Mouse (Mus musculus) embryonic facial prominence, embryonic 13.5 days (tissue): ENCODE measurements around the gene Crip2. TPM values are rescaled to one million over a fixed set of nuclear protein-coding genes. Genes with fewer than 3 reads are reported as not detected.

Source experiments
- ATAC-seq: fragments of 200-750 bp; cut with Nextera tagmentation; 2 replicates; pipeline ENCODE4 v1.8.0; 2017; ENCODE audit warnings: low read depth; ENCODE audit not compliant: insufficient number of reproducible peaks, insufficient read depth, low FRiP score, low TSS enrichment
- H3K27ac ChIP-seq: fragments of 300-500 bp; sonication (generic); 2 replicates; pipeline ENCODE4 v1.5.1; 2015; ENCODE audit warnings: moderate library complexity, mild to moderate bottlenecking, inconsistent platforms
- H3K27me3 ChIP-seq: fragments of 300-500 bp; sonication (generic); 2 replicates; pipeline ENCODE4 v1.6.1; 2015; ENCODE audit warnings: mild to moderate bottlenecking, inconsistent platforms
- H3K36me3 ChIP-seq: fragments of 300-500 bp; sonication (generic); 2 replicates; pipeline ENCODE4 v1.6.1; 2015; ENCODE audit warnings: mild to moderate bottlenecking, inconsistent platforms
- H3K4me1 ChIP-seq: fragments of 300-500 bp; sonication (generic); 2 replicates; pipeline ENCODE4 v1.6.1; 2015; ENCODE audit warnings: inconsistent platforms
- H3K4me2 ChIP-seq: fragments of 300-500 bp; sonication (generic); 2 replicates; pipeline ENCODE4 v1.6.1; 2015; ENCODE audit warnings: moderate library complexity, mild to moderate bottlenecking, inconsistent platforms
- H3K4me3 ChIP-seq: fragments of 300-500 bp; sonication (generic); 2 replicates; pipeline ENCODE4 v1.5.1; 2015; ENCODE audit warnings: mild to moderate bottlenecking, inconsistent platforms
- H3K9ac ChIP-seq: fragments of 300-500 bp; sonication (generic); 2 replicates; pipeline ENCODE4 v1.6.1; 2015; ENCODE audit warnings: mild to moderate bottlenecking, inconsistent platforms
- H3K9me3 ChIP-seq: fragments of 300-500 bp; sonication (generic); 2 replicates; pipeline ENCODE4 v1.6.1; 2016; ENCODE audit warnings: inconsistent platforms
- WGBS: fragments of 180-500 bp; shearing (Covaris S2); methylation state at CpG from one replicate; pipeline ENCODE4 v1.1.7; 2015; ENCODE audit warnings: mixed read lengths; 5-methylcytosine and 5-hydroxymethylcytosine counted together
- polyA plus RNA-seq: library from polyadenylated mRNA; unstranded; fragments of >200 nt; fragmentation: Nextera tagmentation; extraction: Ambion mirVana; gene quantifications from 2 replicates; pipeline ENCODE4 v1.2.1, GENCODE M21; 2015

The Crip2 gene
- polyA plus RNA-seq, 1 experiment from 2014 or later, result 63.4 TPM

DNA sequence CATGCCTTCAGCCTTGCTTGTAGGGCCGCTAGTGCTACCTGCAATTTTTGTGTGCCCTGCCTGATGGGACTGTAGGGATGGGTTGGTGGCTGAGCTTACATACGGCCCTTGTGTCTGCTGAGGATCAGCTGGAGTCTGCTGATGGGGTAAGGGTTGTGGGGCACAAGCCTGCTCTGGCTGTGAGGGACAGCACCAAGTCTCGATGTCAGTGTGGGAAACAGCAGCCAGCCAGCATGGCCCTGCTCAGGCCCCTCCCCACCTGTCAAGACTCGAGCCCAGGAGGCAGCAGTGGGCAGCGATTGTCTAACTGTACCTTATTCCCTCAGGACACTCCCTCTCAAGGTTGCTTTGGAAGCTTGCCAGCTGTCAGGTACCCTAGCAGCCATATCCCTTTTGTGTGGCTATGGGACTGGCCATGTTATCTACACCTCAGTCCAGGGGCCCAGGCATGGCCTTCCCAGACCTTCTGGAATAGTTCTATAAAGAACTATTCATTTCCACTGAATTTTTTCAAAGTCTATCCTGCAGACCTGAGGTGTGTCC, 6.1 kb upstream of the Crip2 start:
- Histone ChIP-seq H3K27ac (no peak overlapping the region), H3K4me3 (no peak overlapping the region), H3K9ac (no peak overlapping the region), H3K4me1 (peaks cover 8% of the 10 kb centered on the region), H3K9me3 (no peaks in the 10 kb centered on the region), H3K36me3 (peaks cover 100% of the 10 kb centered on the region), H3K27me3 (no peaks in the 10 kb centered on the region), H3K4me2 (no peak overlapping the region)
- WGBS, result 74% methylated on average over 5 of the region's 5 CpGs
- no peak for ATAC-seq

DNA sequence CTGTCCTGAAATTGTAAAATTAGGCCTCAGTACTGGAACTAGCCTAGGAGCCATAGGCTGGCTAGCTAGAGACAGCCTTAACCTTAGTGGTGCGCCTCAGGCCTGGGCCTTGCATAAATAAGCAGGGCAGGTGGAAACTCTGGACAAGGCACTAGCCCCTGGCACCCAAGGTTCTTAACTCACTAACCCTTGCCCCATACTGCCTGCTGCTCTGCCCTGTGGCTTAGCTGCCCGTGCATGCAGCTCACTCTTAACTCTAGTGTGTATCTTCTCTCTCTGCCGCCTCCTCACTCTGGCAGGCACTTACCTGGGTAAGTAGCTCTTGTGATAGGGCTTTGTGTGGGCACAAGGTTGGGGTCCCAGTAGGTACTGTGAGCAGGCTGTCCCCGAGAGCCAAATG, 5.5 kb upstream of the Crip2 start:
- no peak for ATAC-seq
- Histone ChIP-seq H3K9ac (no peak overlapping the region), H3K4me1 (peaks cover 14% of the 10 kb centered on the region), H3K27ac (no peak overlapping the region), H3K4me3 (no peak overlapping the region), H3K9me3 (no peaks in the 10 kb centered on the region), H3K36me3 (peaks cover 94% of the 10 kb centered on the region), H3K4me2 (no peak overlapping the region), H3K27me3 (no peaks in the 10 kb centered on the region)
- WGBS, result 89% methylated on average over 4 of the region's 4 CpGs

DNA sequence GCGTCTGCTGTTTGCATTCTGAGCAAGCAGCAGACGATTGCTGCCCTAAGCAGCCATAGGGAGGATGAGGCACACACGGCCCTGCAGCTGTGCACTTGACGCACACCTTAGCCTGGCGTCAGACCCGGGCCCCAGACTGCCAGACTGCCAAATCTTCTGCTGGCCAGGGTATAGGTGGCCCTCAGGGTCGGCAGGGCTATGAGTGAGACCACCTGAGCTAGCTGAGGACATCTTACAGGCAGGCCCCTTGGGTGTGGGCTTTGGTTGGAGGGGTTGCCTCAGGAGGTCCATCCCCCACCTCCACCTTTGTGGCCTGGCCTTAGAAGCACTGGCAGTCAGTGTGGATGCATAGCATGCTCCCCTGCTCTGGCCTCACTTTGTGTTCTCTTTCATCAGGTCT, 4.6 kb upstream of the Crip2 start:
- no peak overlapping the region for H3K4me3 ChIP-seq
- no peaks in the 10 kb centered on the region for H3K9me3 ChIP-seq
- ATAC-seq, result no peak
- H3K4me1 ChIP-seq, result peaks cover 19% of the 10 kb centered on the region
- H3K27me3 ChIP-seq, result peaks cover 6% of the 10 kb centered on the region
- H3K27ac ChIP-seq, result no peak overlapping the region
- no peak overlapping the region for H3K4me2 ChIP-seq
- peaks cover 86% of the 10 kb centered on the region for H3K36me3 ChIP-seq
- H3K9ac ChIP-seq, result no peak overlapping the region
- 91% methylated on average over 7 of the region's 7 CpGs for WGBS

DNA sequence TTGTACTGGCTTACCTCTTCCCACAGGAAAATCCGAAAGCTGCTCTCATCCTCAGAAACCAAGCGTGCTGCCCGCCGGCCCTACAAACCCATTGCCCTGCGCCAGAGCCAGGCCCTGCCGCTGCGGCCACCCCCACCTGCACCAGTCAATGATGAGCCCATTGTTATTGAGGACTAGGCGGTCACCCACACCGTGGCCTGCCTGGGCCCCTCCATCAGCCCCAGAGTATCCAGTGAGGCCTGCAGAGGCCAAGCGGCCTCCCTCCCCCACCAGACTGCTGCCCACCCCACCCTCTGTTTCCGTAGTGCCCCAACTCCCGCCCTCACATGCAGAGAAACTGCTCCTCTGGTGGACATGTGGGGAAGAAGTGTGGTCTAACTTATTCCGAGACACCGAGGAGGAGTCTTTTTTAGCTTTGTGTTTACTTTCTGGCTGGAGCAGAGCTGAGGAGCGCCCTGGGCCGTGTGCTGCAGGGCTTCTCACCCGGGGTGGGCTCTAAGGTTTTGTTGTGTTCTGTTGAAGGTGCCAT, 3.5 kb upstream of the Crip2 start:
- no peak overlapping the region for H3K9ac ChIP-seq
- no peak overlapping the region for H3K27ac ChIP-seq
- H3K4me3 ChIP-seq, result no peak overlapping the region
- peaks cover 28% of the 10 kb centered on the region for H3K4me1 ChIP-seq
- WGBS, result 86% methylated on average over 17 of the region's 17 CpGs
- H3K27me3 ChIP-seq, result peaks cover 18% of the 10 kb centered on the region
- peaks cover 74% of the 10 kb centered on the region for H3K36me3 ChIP-seq
- no peaks in the 10 kb centered on the region for H3K9me3 ChIP-seq
- no peak overlapping the region for H3K4me2 ChIP-seq
- no peak for ATAC-seq

DNA sequence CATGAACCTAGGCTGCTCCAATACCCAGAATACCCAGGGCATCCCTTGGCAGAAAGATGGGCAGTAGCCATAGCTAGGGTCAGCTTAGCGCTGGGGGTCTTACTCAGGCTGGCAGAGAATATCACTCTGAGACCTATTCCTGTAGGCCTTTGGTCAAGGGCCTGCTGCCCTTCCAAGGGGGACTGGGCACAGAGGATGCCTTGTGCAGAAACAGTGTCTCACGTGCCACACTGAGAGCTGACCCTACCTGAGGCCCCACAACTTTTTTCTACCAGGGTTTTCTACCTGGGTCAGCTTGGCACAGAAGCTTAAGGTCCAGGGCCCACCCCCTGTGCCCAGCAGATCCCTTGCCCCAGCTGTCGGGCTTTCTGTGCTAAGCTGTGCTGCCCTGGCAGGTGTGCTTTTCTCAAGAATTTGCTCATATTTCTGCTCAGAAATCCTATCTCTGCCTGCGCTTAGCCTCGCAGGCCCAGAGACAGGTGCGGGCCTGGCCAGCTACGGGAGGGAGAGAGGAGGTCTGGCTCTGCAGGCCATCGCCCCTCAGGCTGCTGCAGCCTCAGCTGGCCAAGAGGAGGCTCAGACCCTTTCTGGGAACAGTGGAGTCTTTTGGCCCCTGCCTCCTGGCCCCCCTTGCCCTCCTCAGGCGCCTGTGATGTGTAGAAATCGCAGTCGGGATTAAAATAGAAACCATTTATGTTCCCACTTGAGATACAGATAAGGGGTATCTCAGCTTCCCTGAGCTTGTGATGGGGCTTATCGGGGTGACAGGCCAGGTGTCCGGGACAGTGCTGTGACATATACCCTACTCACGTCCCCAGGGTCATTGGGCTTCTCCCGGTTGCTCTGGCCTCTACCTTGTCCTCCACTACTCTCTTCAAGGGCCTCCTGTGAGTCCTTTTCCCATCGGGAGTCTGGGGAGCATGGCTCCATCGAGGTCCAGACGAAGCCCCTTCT, 2.5 kb upstream of the Crip2 start:
- Histone ChIP-seq H3K9ac (no peak overlapping the region), H3K27me3 (peaks cover 27% of the 10 kb centered on the region), H3K4me1 (peaks cover 38% of the 10 kb centered on the region), H3K27ac (no peak overlapping the region), H3K4me3 (no peak overlapping the region), H3K4me2 (no peak overlapping the region), H3K9me3 (no peaks in the 10 kb centered on the region), H3K36me3 (peaks cover 64% of the 10 kb centered on the region)
- ATAC-seq, result no peak
- 83% methylated on average over 18 of the region's 18 CpGs for WGBS

DNA sequence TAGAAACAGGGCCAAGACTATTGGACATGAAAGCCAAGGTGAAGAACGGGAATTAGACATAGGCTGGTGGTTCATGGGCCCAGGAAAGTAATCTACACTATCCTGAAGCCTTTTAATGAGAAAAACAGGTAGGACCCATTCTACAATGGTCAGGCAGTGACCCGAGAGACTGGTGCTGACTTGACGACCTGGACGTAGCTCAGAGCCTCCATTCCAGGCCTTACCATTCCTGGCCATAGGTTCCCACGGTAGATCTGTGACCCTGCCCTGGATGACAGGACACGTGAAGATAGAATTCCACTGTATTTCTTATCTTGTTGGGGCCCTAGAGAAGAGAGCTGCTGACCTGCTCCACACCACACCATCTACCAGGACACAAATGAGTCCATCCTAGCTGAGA, 1.7 kb upstream of the Crip2 start:
- Histone ChIP-seq H3K27ac (no peak overlapping the region), H3K4me1 (peaks cover 44% of the 10 kb centered on the region), H3K4me2 (no peak overlapping the region), H3K9ac (no peak overlapping the region), H3K9me3 (no peaks in the 10 kb centered on the region), H3K4me3 (no peak overlapping the region), H3K36me3 (peaks cover 57% of the 10 kb centered on the region), H3K27me3 (peaks cover 35% of the 10 kb centered on the region)
- no peak for ATAC-seq
- WGBS, result 70% methylated on average over 6 of the region's 6 CpGs

DNA sequence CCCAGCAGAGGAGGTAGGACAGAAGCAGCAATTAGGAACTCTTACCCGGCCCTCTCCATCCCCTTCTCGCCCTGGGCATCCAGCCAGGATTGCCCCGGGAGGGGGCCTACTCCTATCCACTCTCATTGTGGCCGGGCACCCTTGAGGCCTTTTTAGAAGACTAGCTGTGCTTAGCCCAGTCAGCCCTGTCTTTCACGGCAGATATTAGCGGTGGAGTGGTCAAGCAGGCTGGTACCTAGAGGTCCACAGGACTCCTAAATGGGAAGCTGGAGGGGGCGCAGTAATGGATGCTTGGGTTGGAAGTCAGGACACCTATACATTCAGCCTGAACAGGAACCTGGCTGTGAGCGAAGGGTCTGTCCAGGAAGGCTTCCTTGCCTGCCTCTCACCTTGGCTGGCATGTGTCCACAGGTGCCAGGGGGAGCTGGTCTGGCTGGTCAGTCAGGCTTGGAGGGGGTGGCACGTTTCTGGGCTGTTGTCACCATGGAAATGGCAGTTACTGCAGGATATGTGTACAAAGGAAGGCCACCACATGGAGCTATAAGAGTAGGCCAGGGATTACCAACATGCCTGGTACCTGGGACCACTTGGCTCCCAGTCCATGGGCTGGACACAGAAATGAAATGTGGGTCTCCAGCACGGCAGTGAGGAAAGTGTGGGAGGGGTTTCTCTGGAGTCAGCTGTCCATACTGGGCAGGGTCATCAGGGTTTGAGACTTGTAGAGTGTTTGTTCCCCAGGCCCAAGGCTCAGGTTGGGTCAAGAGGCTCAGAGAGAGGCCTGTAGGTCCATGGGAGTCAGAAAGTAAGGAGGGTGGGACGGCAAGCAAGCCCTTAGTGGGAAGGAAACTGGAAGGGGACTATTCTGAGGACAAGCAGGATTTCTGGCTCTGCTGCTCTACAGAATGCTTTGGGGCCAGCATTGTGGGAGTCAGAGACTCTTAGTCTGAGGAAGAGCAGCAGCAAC, 853 bp upstream of the Crip2 start:
- Histone ChIP-seq H3K4me1 (peaks cover 44% of the 10 kb centered on the region), H3K27me3 (peaks cover 40% of the 10 kb centered on the region), H3K36me3 (peaks cover 48% of the 10 kb centered on the region), H3K9ac (peak overlapping the region; percentile 63), H3K4me3 (peak overlapping the region; percentile 53), H3K27ac (peak overlapping the region; percentile 48), H3K9me3 (no peaks in the 10 kb centered on the region), H3K4me2 (peak overlapping the region; percentile 80)
- WGBS, result 44% methylated on average over 11 of the region's 11 CpGs
- no peak for ATAC-seq

DNA sequence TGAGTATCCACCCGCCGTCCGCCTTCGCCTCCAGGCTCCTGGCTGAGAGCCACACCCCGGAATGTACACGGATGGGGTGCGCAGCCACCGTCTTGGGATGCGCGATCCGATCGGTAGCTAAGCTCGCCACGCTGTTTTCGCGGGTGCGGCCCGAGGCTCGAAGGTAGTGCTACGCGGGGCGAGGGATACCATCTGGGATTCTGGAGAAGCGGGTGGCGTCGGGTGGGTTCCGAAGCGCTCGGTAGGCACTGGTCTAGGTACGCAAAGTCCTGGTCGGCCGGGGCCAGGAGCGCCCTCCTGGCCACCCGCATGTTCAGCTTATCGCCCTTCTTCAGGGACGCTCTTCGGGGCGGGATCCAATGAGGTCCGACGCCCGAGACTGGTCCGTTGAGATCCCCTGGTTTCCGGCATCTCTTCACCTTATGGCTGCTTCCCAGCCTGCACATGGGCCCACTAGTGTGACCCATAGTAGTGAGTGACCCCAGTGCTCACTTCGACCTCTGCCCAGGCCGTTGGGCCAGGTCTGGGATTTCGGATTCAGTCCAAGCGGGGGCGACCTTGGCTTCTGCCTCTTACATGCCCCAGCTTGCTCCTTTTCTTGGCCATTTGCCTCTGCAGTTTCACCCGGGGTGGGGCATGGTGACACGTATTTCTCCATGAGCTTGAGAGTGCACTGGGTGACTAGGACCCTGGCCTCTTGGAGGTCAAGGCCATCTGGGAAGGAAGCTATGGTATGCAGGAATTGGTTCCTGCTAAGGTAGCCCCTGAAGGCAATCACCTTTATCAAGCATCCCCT, 778 bp downstream of the Crip2 start:
- peaks cover 51% of the 10 kb centered on the region for H3K27me3 ChIP-seq
- H3K4me1 ChIP-seq, result peaks cover 44% of the 10 kb centered on the region
- no peak overlapping the region for H3K27ac ChIP-seq
- WGBS, result 4% methylated on average over 49 of the region's 49 CpGs
- H3K4me2 ChIP-seq, result peak overlapping the region; percentile 80
- no peak for ATAC-seq
- peaks cover 31% of the 10 kb centered on the region for H3K36me3 ChIP-seq
- H3K4me3 ChIP-seq, result peak overlapping the region; percentile 53
- peak overlapping the region; percentile 63 for H3K9ac ChIP-seq
- no peaks in the 10 kb centered on the region for H3K9me3 ChIP-seq

DNA sequence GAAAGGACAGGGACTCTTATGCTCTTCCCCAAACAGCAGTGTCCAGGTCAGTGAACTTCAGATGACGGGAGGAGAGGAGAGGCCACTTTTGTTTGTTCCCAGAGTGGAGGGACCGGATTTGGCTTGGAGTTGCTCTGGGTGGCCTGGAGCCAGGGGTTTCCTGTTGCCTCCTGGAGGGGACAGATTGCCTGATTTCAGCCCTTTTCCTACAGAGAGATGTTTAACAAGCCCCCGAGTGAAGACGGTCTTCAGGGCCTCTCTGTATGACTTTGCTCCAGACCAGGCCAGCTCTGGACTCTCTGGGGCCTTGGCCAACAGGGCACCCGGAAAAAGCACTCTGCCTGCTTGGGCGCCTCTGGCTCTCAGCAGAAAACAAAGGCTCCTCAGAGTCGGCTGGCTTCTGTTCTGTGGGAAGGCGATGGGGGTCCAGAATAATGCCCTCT, 1.5 kb downstream of the Crip2 start:
- H3K27me3 ChIP-seq, result peaks cover 58% of the 10 kb centered on the region
- peaks cover 49% of the 10 kb centered on the region for H3K4me1 ChIP-seq

DNA sequence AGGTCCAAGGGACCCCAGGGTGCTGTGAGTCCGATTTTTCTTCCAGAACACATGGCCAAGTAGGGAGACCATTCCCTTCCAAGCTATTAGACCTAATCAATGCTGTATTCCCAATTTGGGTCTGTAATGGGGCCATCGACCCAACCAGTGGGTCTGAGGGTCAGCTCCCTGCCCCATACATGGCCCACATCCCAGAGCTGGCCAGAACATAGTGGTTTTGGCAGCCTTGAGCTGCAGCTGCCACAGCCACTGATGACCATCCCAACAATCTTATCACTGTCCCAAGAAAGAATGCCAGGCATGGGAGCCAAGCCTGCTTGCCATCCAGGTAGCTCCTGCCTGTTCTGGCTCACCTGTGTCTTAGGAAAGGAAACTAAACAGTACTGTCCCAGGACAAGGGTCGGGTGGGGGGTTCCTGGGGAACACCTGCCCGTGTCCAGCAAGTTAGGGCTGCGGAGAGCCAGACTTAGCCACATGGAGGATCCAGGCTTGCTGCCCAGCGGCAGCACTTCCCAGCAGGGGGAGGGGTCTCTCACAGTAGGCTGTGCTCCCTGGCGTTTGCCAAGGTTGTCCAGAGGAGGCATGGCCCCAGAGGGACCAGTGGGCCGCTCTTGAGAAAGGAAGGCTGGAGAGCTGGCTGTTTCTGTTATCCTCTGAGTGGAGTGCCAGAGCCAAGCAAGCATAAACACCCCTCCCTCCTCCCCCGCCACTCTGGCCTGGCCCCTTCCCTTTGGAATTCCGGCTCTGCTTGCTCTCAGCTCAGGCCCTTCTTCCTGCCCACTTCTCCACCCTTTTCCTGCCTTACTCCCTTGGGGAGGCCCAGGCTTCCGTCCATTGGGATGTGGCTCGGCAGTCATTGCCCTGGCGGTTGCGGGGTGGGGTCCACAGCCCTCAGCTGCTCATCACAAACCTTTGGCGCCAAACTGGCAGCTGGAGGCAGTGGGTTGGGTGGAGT, 2.3 kb downstream of the Crip2 start:
- H3K9ac ChIP-seq, result peak overlapping the region; percentile 63
- H3K27me3 ChIP-seq, result peaks cover 66% of the 10 kb centered on the region
- WGBS, result 19% methylated on average over 15 of the region's 15 CpGs
- no peaks in the 10 kb centered on the region for H3K9me3 ChIP-seq
- H3K27ac ChIP-seq, result peak overlapping the region; percentile 1; the same call in 1 of the 2 replicates
- no peak for ATAC-seq
- H3K4me2 ChIP-seq, result peak overlapping the region; percentile 80
- H3K4me1 ChIP-seq, result peaks cover 51% of the 10 kb centered on the region
- H3K4me3 ChIP-seq, result peak overlapping the region; percentile 53
- peaks cover 17% of the 10 kb centered on the region for H3K36me3 ChIP-seq

More for the DNA sequence above, 1.5 kb downstream of the Crip2 start:
- Histone ChIP-seq H3K4me2 (peak overlapping the region; percentile 80), H3K27ac (peak overlapping the region; percentile 1; the same call in 1 of the 2 replicates), H3K4me3 (peak overlapping the region; percentile 53), H3K36me3 (peaks cover 24% of the 10 kb centered on the region), H3K9ac (peak overlapping the region; percentile 63; the same call in 1 of the 2 replicates), H3K9me3 (no peaks in the 10 kb centered on the region)
- no peak for ATAC-seq
- 35% methylated on average over 8 of the region's 8 CpGs for WGBS
